Mouse (Mus musculus): ENCODE results near the gene Kcna3. TPM values are rescaled to one million over a fixed set of nuclear protein-coding genes. Genes with fewer than 3 reads are reported as not detected.

The Kcna3 gene
- polyA plus RNA-seq, 1 experiment, result 0.04 TPM

GRCm38 (mm10) chr3:107000165-107000564 is 35.8 kb upstream of the Kcna3 start:
- no peak overlapping the region for H3K4me3 ChIP-seq (ENCODE audit: insufficient read depth, poor library complexity, severe bottlenecking)
- no peak overlapping the region for H3ac ChIP-seq (ENCODE audit: control insufficient read depth, insufficient read length, low read depth)
- no peaks in the 10 kb centered on the region for H3K36me3 ChIP-seq (ENCODE audit: control insufficient read depth, insufficient read depth)
- no peaks in the 10 kb centered on the region for H3K27me3 ChIP-seq (ENCODE audit: control insufficient read depth, insufficient read depth, insufficient read length)
- H3K79me2 ChIP-seq (ENCODE audit: control insufficient read depth, insufficient read depth), result no peaks in the 10 kb centered on the region
- H3K79me3 ChIP-seq (ENCODE audit: low read depth), result no peaks in the 10 kb centered on the region
- TF ChIP-seq MAX (IDR thresholded peaks at IDR 0.05) (no peak), USF1 (IDR thresholded peaks at IDR 0.05; ENCODE audit: low read depth) (no peak), CTCF (IDR thresholded peaks at IDR 0.05; ENCODE audit: control insufficient read depth, insufficient read depth, insufficient read length) (no peak), MYOG (IDR thresholded peaks at IDR 0.05; ENCODE audit: control insufficient read depth, extremely low read depth, insufficient read length) (no peak), MYOD1 (IDR thresholded peaks at IDR 0.05; ENCODE audit: control insufficient read depth, insufficient read length, low read depth) (no peak), FOSL1 (IDR thresholded peaks at IDR 0.05; ENCODE audit: insufficient read depth, low read length, poor library complexity, severe bottlenecking) (no peak), CEBPB (IDR thresholded peaks at IDR 0.05; ENCODE audit: low read depth) (no peak)

- Histone ChIP-seq H3K4me3 (ENCODE audit: insufficient read depth, poor library complexity, severe bottlenecking) (no peak overlapping the region), H3K79me2 (ENCODE audit: control insufficient read depth, insufficient read depth) (no peaks in the 10 kb centered on the region)
Measured at GRCm38 (mm10) chr3:107002249-107003123, 33.5 kb upstream of the Kcna3 start.

DNA sequence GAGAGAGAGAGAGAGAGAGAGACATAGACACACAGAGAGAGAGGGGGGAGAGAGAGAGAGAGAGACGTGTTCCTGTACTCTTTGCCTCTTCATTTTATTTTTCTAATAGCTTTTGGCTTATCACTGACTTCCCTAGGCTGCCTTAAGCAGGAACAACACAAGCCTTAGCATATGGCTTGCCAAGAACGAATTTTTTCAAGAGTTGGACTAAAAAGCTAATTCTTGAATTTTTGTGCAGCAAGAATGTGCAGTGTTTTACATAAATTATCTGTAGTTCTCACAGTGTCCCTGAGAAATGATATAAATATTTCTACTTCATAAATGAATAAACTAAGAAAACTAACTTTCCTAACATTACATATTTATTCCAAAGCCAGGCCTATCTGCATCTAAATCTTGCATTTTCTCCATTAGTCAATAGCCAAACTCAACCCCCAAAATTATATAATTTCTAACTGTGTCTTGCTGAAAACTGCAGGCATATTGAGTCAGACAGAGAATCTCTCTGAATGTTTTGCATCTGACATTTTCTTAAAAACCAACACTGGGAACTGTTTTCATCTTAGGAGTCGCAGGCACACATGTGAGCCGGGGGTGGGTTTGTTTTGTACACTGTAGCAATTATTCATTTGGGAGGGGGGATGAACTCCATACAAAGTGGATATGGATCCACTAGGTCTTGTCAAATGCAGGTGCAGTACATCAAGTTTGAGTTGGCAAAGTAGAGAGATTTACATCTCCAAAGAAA is 26.5 kb upstream of the Kcna3 start:
- no peaks in the 10 kb centered on the region for H3K27me3 ChIP-seq (ENCODE audit: control insufficient read depth, insufficient read depth, insufficient read length)
- TF ChIP-seq FOSL1 (IDR thresholded peaks at IDR 0.05; ENCODE audit: insufficient read depth, low read length, poor library complexity, severe bottlenecking) (no peak), CTCF (IDR thresholded peaks at IDR 0.05; ENCODE audit: control insufficient read depth, insufficient read depth, insufficient read length) (no peak), USF1 (IDR thresholded peaks at IDR 0.05; ENCODE audit: low read depth) (no peak), MYOD1 (IDR thresholded peaks at IDR 0.05; ENCODE audit: control insufficient read depth, insufficient read length, low read depth) (no peak), MAX (IDR thresholded peaks at IDR 0.05) (no peak), MYOG (IDR thresholded peaks at IDR 0.05; ENCODE audit: control insufficient read depth, extremely low read depth, insufficient read length) (no peak), CEBPB (IDR thresholded peaks at IDR 0.05; ENCODE audit: low read depth) (no peak)
- no peak overlapping the region for H3K4me3 ChIP-seq (ENCODE audit: insufficient read depth, poor library complexity, severe bottlenecking)
- H3K79me3 ChIP-seq (ENCODE audit: low read depth), result no peaks in the 10 kb centered on the region
- no peaks in the 10 kb centered on the region for H3K36me3 ChIP-seq (ENCODE audit: control insufficient read depth, insufficient read depth)
- no peaks in the 10 kb centered on the region for H3K79me2 ChIP-seq (ENCODE audit: control insufficient read depth, insufficient read depth)
- H3ac ChIP-seq (ENCODE audit: control insufficient read depth, insufficient read length, low read depth), result no peak overlapping the region

More at GRCm38 (mm10) chr3:107002249-107003123, 33.5 kb upstream of the Kcna3 start:
- Histone ChIP-seq H3K79me3 (ENCODE audit: low read depth) (no peaks in the 10 kb centered on the region), H3K36me3 (ENCODE audit: control insufficient read depth, insufficient read depth) (no peaks in the 10 kb centered on the region), H3K27me3 (ENCODE audit: control insufficient read depth, insufficient read depth, insufficient read length) (no peaks in the 10 kb centered on the region), H3ac (ENCODE audit: control insufficient read depth, insufficient read length, low read depth) (no peak overlapping the region)
- TF ChIP-seq USF1 (IDR thresholded peaks at IDR 0.05; ENCODE audit: low read depth) (no peak), CEBPB (IDR thresholded peaks at IDR 0.05; ENCODE audit: low read depth) (no peak), CTCF (IDR thresholded peaks at IDR 0.05; ENCODE audit: control insufficient read depth, insufficient read depth, insufficient read length) (no peak)

- Histone ChIP-seq H3K79me2 (ENCODE audit: control insufficient read depth, insufficient read depth) (no peaks in the 10 kb centered on the region), H3ac (ENCODE audit: control insufficient read depth, insufficient read length, low read depth) (no peak overlapping the region), H3K4me3 (ENCODE audit: insufficient read depth, poor library complexity, severe bottlenecking) (no peak overlapping the region), H3K27me3 (ENCODE audit: control insufficient read depth, insufficient read depth, insufficient read length) (no peaks in the 10 kb centered on the region), H3K36me3 (ENCODE audit: control insufficient read depth, insufficient read depth) (no peaks in the 10 kb centered on the region), H3K79me3 (ENCODE audit: low read depth) (no peaks in the 10 kb centered on the region)
- TF ChIP-seq USF1 (IDR thresholded peaks at IDR 0.05; ENCODE audit: low read depth), result no peak
- no peak for TF ChIP-seq MAX (IDR thresholded peaks at IDR 0.05)
- no peak for TF ChIP-seq MYOG (IDR thresholded peaks at IDR 0.05; ENCODE audit: control insufficient read depth, extremely low read depth, insufficient read length)
- TF ChIP-seq CEBPB (IDR thresholded peaks at IDR 0.05; ENCODE audit: low read depth), result no peak
- no peak for TF ChIP-seq FOSL1 (IDR thresholded peaks at IDR 0.05; ENCODE audit: insufficient read depth, low read length, poor library complexity, severe bottlenecking)
- no peak for TF ChIP-seq MYOD1 (IDR thresholded peaks at IDR 0.05; ENCODE audit: control insufficient read depth, insufficient read length, low read depth)
- TF ChIP-seq CTCF (IDR thresholded peaks at IDR 0.05; ENCODE audit: control insufficient read depth, insufficient read depth, insufficient read length), result no peak
Measured at GRCm38 (mm10) chr3:107018286-107018685, 17.7 kb upstream of the Kcna3 start.

DNA sequence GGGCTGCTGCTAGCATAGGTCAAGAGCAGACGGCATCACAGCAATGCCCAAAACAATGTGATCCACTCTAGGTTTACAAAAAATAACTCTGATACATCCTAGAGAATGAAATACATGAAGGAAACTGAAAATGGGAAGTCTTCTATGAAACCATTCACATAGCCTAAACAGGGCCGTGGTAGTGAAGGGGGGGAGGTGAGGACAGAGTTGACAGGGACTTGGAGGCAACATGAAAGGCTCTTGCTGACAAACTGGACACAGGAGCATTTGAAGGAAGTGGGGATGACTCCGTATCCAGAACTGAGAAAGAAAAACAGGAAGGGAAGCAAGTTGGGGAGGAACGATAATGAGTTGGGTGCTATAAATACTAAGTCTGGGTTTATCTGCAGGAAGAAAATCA is 4.4 kb upstream of the Kcna3 start:
- Histone ChIP-seq H3K4me3 (ENCODE audit: insufficient read depth, poor library complexity, severe bottlenecking) (no peak overlapping the region), H3K27me3 (ENCODE audit: control insufficient read depth, insufficient read depth, insufficient read length) (peaks cover 12% of the 10 kb centered on the region), H3ac (ENCODE audit: control insufficient read depth, insufficient read length, low read depth) (no peak overlapping the region), H3K79me2 (ENCODE audit: control insufficient read depth, insufficient read depth) (no peaks in the 10 kb centered on the region), H3K79me3 (ENCODE audit: low read depth) (no peaks in the 10 kb centered on the region), H3K36me3 (ENCODE audit: control insufficient read depth, insufficient read depth) (no peaks in the 10 kb centered on the region)
- TF ChIP-seq MYOG (IDR thresholded peaks at IDR 0.05; ENCODE audit: control insufficient read depth, extremely low read depth, insufficient read length) (no peak), CEBPB (IDR thresholded peaks at IDR 0.05; ENCODE audit: low read depth) (no peak), USF1 (IDR thresholded peaks at IDR 0.05; ENCODE audit: low read depth) (no peak), MYOD1 (IDR thresholded peaks at IDR 0.05; ENCODE audit: control insufficient read depth, insufficient read length, low read depth) (no peak), MAX (IDR thresholded peaks at IDR 0.05) (no peak), CTCF (IDR thresholded peaks at IDR 0.05; ENCODE audit: control insufficient read depth, insufficient read depth, insufficient read length) (no peak), FOSL1 (IDR thresholded peaks at IDR 0.05; ENCODE audit: insufficient read depth, low read length, poor library complexity, severe bottlenecking) (no peak)

All from C2C12 (cell line).